Mouse (Mus musculus) MEL (cell line): Measurements from ENCODE around the gene Ankrd52. TPM values are rescaled to one million over a fixed set of nuclear protein-coding genes. Genes with fewer than 3 reads are reported as not detected.
A peak's percentile ranks its signal among the peaks of the same experiment; 100 is the strongest.

ENCODE experiments used
- DNase-seq: peaks from one replicate; pipeline ENCODE4 v3.0.0; 2011; ENCODE audit warnings: low read depth, low spot score
- H3K27ac ChIP-seq: 2 replicates; pipeline ENCODE4 v1.5.1; 2012; ENCODE audit warnings: low read depth, mild to moderate bottlenecking, control low read depth, low read length, moderate library complexity; ENCODE audit not compliant: control insufficient read depth
- H3K27me3 ChIP-seq, 2 experiments: fragments of 150-350 bp in 1 of 2; sonication (generic) in 1 of 2; 2 replicates each; pipeline ENCODE4 v1.6.1; 2012; ENCODE audit warnings: low read length in 2 of 2, mild to moderate bottlenecking in 2 of 2, improper control_type of control experiment in 1 of 2, moderate library complexity in 1 of 2; ENCODE audit not compliant: insufficient read depth in 2 of 2, control insufficient read depth in 1 of 2
- H3K36me3 ChIP-seq, 2 experiments: 2 replicates each; pipeline ENCODE4 v1.6.1; 2012 to 2014; ENCODE audit warnings: low read length in 2 of 2, improper control_type of control experiment in 1 of 2, inconsistent platforms in 1 of 2, mild to moderate bottlenecking in 1 of 2; ENCODE audit not compliant: insufficient read depth in 2 of 2, control insufficient read depth in 1 of 2
- H3K4me1 ChIP-seq, 2 experiments: fragments of 150-350 bp in 1 of 2; sonication (generic) in 1 of 2; 2 replicates each; pipeline ENCODE4 v1.6.1; 2012; ENCODE audit warnings: low read length in 2 of 2, improper control_type of control experiment in 1 of 2, mild to moderate bottlenecking in 1 of 2; ENCODE audit not compliant: insufficient read depth in 2 of 2, control insufficient read depth in 1 of 2
- H3K4me3 ChIP-seq, 2 experiments: fragments of 150-350 bp in 1 of 2; sonication (generic) in 1 of 2; 2 replicates each; pipeline ENCODE4 v1.5.1; 2012; ENCODE audit warnings: low read depth in 2 of 2, low read length in 2 of 2, mild to moderate bottlenecking in 2 of 2, moderate library complexity in 2 of 2, control low read depth in 1 of 2, improper control_type of control experiment in 1 of 2; ENCODE audit not compliant: control insufficient read depth in 1 of 2, insufficient read depth in 1 of 2
- H3K79me2 ChIP-seq: 2 replicates; pipeline ENCODE4 v1.6.1; 2012; ENCODE audit warnings: mild to moderate bottlenecking, low read length, moderate library complexity; ENCODE audit not compliant: control insufficient read depth, poor library complexity, insufficient read depth
- H3K9ac ChIP-seq: 2 replicates; pipeline ENCODE4 v1.6.1; 2012; ENCODE audit warnings: low read depth, mild to moderate bottlenecking, control low read depth, low read length, moderate library complexity; ENCODE audit not compliant: control insufficient read depth, poor library complexity, severe bottlenecking
- H3K9me3 ChIP-seq: fragments of 150-350 bp; sonication (generic); replicated peaks from 2 replicates; pipeline ENCODE4 v1.6.1; 2012; ENCODE audit warnings: mild to moderate bottlenecking, low read length, improper control_type of control experiment, moderate library complexity; ENCODE audit not compliant: insufficient read depth
- BHLHE40 ChIP-seq: IDR thresholded peaks from 2 replicates; pipeline ENCODE4 v1.6.1; 2012; ENCODE audit warnings: low read depth, mild to moderate bottlenecking, inconsistent platforms, low read length, improper control_type of control experiment, borderline replicate concordance
- CHD1 ChIP-seq: IDR thresholded peaks from 2 replicates; pipeline ENCODE4 v1.6.1; 2012; ENCODE audit warnings: low read depth, mild to moderate bottlenecking, inconsistent platforms, low read length, improper control_type of control experiment
- CHD2 ChIP-seq: IDR thresholded peaks from 2 replicates; pipeline ENCODE4 v1.6.1; 2011; ENCODE audit warnings: low read length, improper control_type of control experiment
- CTCF ChIP-seq, 3 experiments: IDR thresholded peaks in 2 of 3; conservative IDR thresholded peaks in 1 of 3; 2 replicates each; pipeline ENCODE4 v1.5.1; 2011 to 2012; ENCODE audit warnings: low read length in 3 of 3, low read depth in 2 of 3, mild to moderate bottlenecking in 2 of 3, improper control_type of control experiment in 1 of 3, inconsistent platforms in 1 of 3, mixed read lengths in 1 of 3, moderate library complexity in 1 of 3; ENCODE audit not compliant: control insufficient read depth in 1 of 3, insufficient read depth in 1 of 3, poor library complexity in 1 of 3, severe bottlenecking in 1 of 3
- E2F4 ChIP-seq: IDR thresholded peaks from 2 replicates; pipeline ENCODE4 v1.6.1; 2011; ENCODE audit warnings: low read depth, low read length, improper control_type of control experiment, borderline replicate concordance
- ELF1 ChIP-seq: IDR thresholded peaks from 2 replicates; pipeline ENCODE4 v1.6.1; 2014; ENCODE audit warnings: low read depth, mild to moderate bottlenecking, inconsistent platforms, low read length, improper control_type of control experiment, moderate library complexity
- GABPA ChIP-seq: IDR thresholded peaks from 2 replicates; pipeline ENCODE4 v1.6.1; 2012; ENCODE audit warnings: low read depth, mild to moderate bottlenecking, inconsistent platforms, low read length, improper control_type of control experiment, moderate library complexity
- HCFC1 ChIP-seq: IDR thresholded peaks from 2 replicates; pipeline ENCODE4 v1.6.1; 2012; ENCODE audit warnings: low read depth, mild to moderate bottlenecking, inconsistent platforms, low read length, improper control_type of control experiment, moderate library complexity
- JUND ChIP-seq: IDR thresholded peaks from 2 replicates; pipeline ENCODE4 v1.6.1; 2011; ENCODE audit warnings: low read depth, mild to moderate bottlenecking, improper control_type of control experiment, low read length
- KAT2A ChIP-seq: conservative IDR thresholded peaks from 2 replicates; pipeline ENCODE4 v1.6.1; 2012; ENCODE audit warnings: low read depth, low read length, improper control_type of control experiment, inconsistent platforms
- MAFK ChIP-seq: IDR thresholded peaks from 2 replicates; pipeline ENCODE4 v1.6.1; 2011; ENCODE audit warnings: low read depth, mild to moderate bottlenecking, low read length, improper control_type of control experiment, borderline replicate concordance
- MAZ ChIP-seq: IDR thresholded peaks from 2 replicates; pipeline ENCODE4 v1.6.1; 2012; ENCODE audit warnings: low read depth, mild to moderate bottlenecking, inconsistent platforms, low read length, improper control_type of control experiment
- MXI1 ChIP-seq: IDR thresholded peaks from 2 replicates; pipeline ENCODE4 v1.6.1; 2011; ENCODE audit warnings: mild to moderate bottlenecking, low read depth, low read length, improper control_type of control experiment
- MYB ChIP-seq: IDR thresholded peaks from 2 replicates; pipeline ENCODE4 v1.6.1; 2011; ENCODE audit warnings: mild to moderate bottlenecking, low read depth, low read length, improper control_type of control experiment
- NELFE ChIP-seq: IDR thresholded peaks from 2 replicates; pipeline ENCODE4 v1.6.1; 2011; ENCODE audit warnings: low read depth, low read length, improper control_type of control experiment
- NRF1 ChIP-seq: IDR thresholded peaks from 2 replicates; pipeline ENCODE4 v1.6.1; 2014; ENCODE audit warnings: low read depth, mild to moderate bottlenecking, inconsistent platforms, low read length, improper control_type of control experiment, moderate library complexity; ENCODE audit not compliant: poor library complexity, insufficient read depth, severe bottlenecking
- POLR2A ChIP-seq, 2 experiments: IDR thresholded peaks; 2 replicates each; pipeline ENCODE4 v1.6.1; 2011 to 2012; ENCODE audit warnings: low read length in 2 of 2, mild to moderate bottlenecking in 2 of 2, control low read depth in 1 of 2, improper control_type of control experiment in 1 of 2, low read depth in 1 of 2, moderate library complexity in 1 of 2; ENCODE audit not compliant: control insufficient read depth in 1 of 2, insufficient read depth in 1 of 2, poor library complexity in 1 of 2
- POLR2AphosphoS2 ChIP-seq: IDR thresholded peaks from 2 replicates; pipeline ENCODE4 v1.6.1; 2011; ENCODE audit warnings: low read length, improper control_type of control experiment
- RAD21 ChIP-seq: IDR thresholded peaks from 2 replicates; pipeline ENCODE4 v1.6.1; 2011; ENCODE audit warnings: mild to moderate bottlenecking, low read depth, low read length, improper control_type of control experiment
- RCOR1 ChIP-seq: IDR thresholded peaks from 2 replicates; pipeline ENCODE4 v1.6.1; 2012; ENCODE audit warnings: low read depth, mild to moderate bottlenecking, inconsistent platforms, low read length, improper control_type of control experiment
- SIN3A ChIP-seq: IDR thresholded peaks from 2 replicates; pipeline ENCODE4 v1.6.1; 2012; ENCODE audit warnings: low read length, improper control_type of control experiment, inconsistent platforms
- SMC3 ChIP-seq: IDR thresholded peaks from 2 replicates; pipeline ENCODE4 v1.6.1; 2011; ENCODE audit warnings: low read depth, low read length, improper control_type of control experiment
- TAL1 ChIP-seq: IDR thresholded peaks from 2 replicates; pipeline ENCODE4 v1.6.1; 2012; ENCODE audit warnings: mild to moderate bottlenecking, inconsistent platforms, low read length, moderate library complexity, mixed read lengths
- TBP ChIP-seq: IDR thresholded peaks from 2 replicates; pipeline ENCODE4 v1.8.0; 2011; ENCODE audit warnings: low read depth, low read length, improper control_type of control experiment
- TCF12 ChIP-seq: IDR thresholded peaks from 2 replicates; pipeline ENCODE4 v1.6.1; 2014; ENCODE audit warnings: low read depth, mild to moderate bottlenecking, inconsistent platforms, low read length, improper control_type of control experiment, moderate library complexity
- USF1 ChIP-seq: IDR thresholded peaks from 2 replicates; pipeline ENCODE4 v1.6.1; 2014; ENCODE audit warnings: low read depth, mild to moderate bottlenecking, inconsistent platforms, low read length, improper control_type of control experiment, moderate library complexity
- USF2 ChIP-seq, 2 experiments: IDR thresholded peaks; 2 replicates each; pipeline ENCODE4 v1.6.1; 2011 to 2012; ENCODE audit warnings: improper control_type of control experiment in 2 of 2, low read length in 2 of 2, borderline replicate concordance in 1 of 2, inconsistent platforms in 1 of 2, low read depth in 1 of 2, mild to moderate bottlenecking in 1 of 2; ENCODE audit not compliant: insufficient read depth in 1 of 2
- ZC3H11A ChIP-seq: IDR thresholded peaks from 2 replicates; pipeline ENCODE4 v1.6.1; 2012; ENCODE audit warnings: low read depth, mild to moderate bottlenecking, inconsistent platforms, low read length, improper control_type of control experiment
- ZKSCAN1 ChIP-seq: IDR thresholded peaks from 2 replicates; pipeline ENCODE4 v1.6.1; 2012; ENCODE audit warnings: low read depth, mild to moderate bottlenecking, inconsistent platforms, low read length, improper control_type of control experiment, moderate library complexity
- ZMIZ1 ChIP-seq: IDR thresholded peaks from 2 replicates; pipeline ENCODE4 v1.6.1; 2012; ENCODE audit warnings: low read depth, mild to moderate bottlenecking, inconsistent platforms, low read length, improper control_type of control experiment, moderate library complexity
- ZNF384 ChIP-seq: IDR thresholded peaks from 2 replicates; pipeline ENCODE4 v1.6.1; 2012; ENCODE audit warnings: low read depth, mild to moderate bottlenecking, inconsistent platforms, low read length, improper control_type of control experiment
- polyA plus RNA-seq, 2 experiments: library from polyadenylated mRNA; stranded (reverse) in 1 of 2; unstranded in 1 of 2; fragments of >175 nt in 1 of 2; fragments of >200 nt in 1 of 2; gene quantifications; 2 replicates each; pipeline versions ENCODE4 v1.2.1 to v1.2.4; 2012; ENCODE audit warnings: low replicate concordance in 2 of 2, low read depth in 1 of 2; ENCODE audit not compliant: insufficient read length in 2 of 2, insufficient read depth in 1 of 2, missing spikeins in 1 of 2
- total RNA-seq: library from RNA; depleted of rRNA; stranded (reverse); fragments of 300-350 nt; gene quantifications from 2 replicates; pipeline ENCODE4 v1.2.3, GENCODE M21; 2012

Ankrd52 gene
- total and polyA plus RNA-seq, 3 experiments: 9.5 to 39.9 TPM; not detected in 1

- TF ChIP-seq SIN3A (peak; percentile 81), MXI1 (peak; percentile 87), ELF1 (peak; percentile 77), MYB (peak; percentile 60; the same call in 1 of the 2 replicates), RCOR1 (no peak), POLR2A (IDR thresholded peaks at IDR 0.05; ENCODE audit: control insufficient read depth in 1 of 2, insufficient read depth in 1 of 2, low read depth in 1 of 2, low read length in 2 of 2, poor library complexity in 1 of 2) (peak in 1 of 2 experiments; percentile 42; a peak in 1 of 4 replicates), CHD2 (no peak), TCF12 (peak; percentile 34), USF1 (peak; percentile 50), GABPA (no peak), CTCF (IDR thresholded peaks at IDR 0.05 in 2 of 3, conservative IDR thresholded peaks at IDR 0.05 in 1 of 3; ENCODE audit: control insufficient read depth in 1 of 3, insufficient read depth in 1 of 3, low read depth in 2 of 3, low read length in 3 of 3, poor library complexity in 1 of 3, severe bottlenecking in 1 of 3) (no peak), MAFK (no peak), HCFC1 (peak; percentile 74), TAL1 (no peak), POLR2AphosphoS2 (0 out of 2 replicates have a peak, but pooled peaks have one; percentile 55), ZC3H11A (no peak), ZNF384 (no peak), JUND (no peak), RAD21 (no peak), E2F4 (no peak), TBP (no peak), USF2 (IDR thresholded peaks at IDR 0.05; ENCODE audit: borderline replicate concordance in 1 of 2, insufficient read depth in 1 of 2, low read depth in 1 of 2, low read length in 2 of 2) (no peak)
Measured at GRCm38 (mm10) chr10:128424604-128425003, 47.7 kb downstream of the Ankrd52 start (continued).

- peak overlapping the region in 1 of 2 experiments; percentile 17; a peak in 2 of 4 replicates for H3K4me3 ChIP-seq
- H3K36me3 ChIP-seq: peaks cover 12 to 20% of the 10 kb centered on the region in 2 experiments
- TF ChIP-seq ZKSCAN1: no peak
- no peak for TF ChIP-seq USF2 (IDR thresholded peaks at IDR 0.05; ENCODE audit: borderline replicate concordance in 1 of 2, insufficient read depth in 1 of 2, low read depth in 1 of 2, low read length in 2 of 2)
- no peak for TF ChIP-seq ZMIZ1
- no peak for TF ChIP-seq NRF1
- no peak for TF ChIP-seq CHD1
- no peak for TF ChIP-seq KAT2A
- no peak for TF ChIP-seq MAZ
- no peak for TF ChIP-seq BHLHE40
- no peak for TF ChIP-seq MYB
- TF ChIP-seq NELFE: no peak
- no peak for TF ChIP-seq SMC3
- no peak for TF ChIP-seq ZC3H11A
- TF ChIP-seq JUND: no peak
- no peak for TF ChIP-seq TCF12
- H3K4me1 ChIP-seq: peaks cover 4 to 13% of the 10 kb centered on the region in 2 experiments
- peak; percentile 21 for DNase-seq
- no peaks in the 10 kb centered on the region for H3K79me2 ChIP-seq
- peak overlapping the region; percentile 53 for H3K9ac ChIP-seq
- H3K27ac ChIP-seq: peak overlapping the region; percentile 87
- no peaks in the 10 kb centered on the region for H3K27me3 ChIP-seq
- H3K9me3 ChIP-seq: no peaks in the 10 kb centered on the region
Measured at GRCm38 (mm10) chr10:128425260-128425659, 48.3 kb downstream of the Ankrd52 start.
